Mouse (Mus musculus) small intestine, adult 2 months (tissue): Measurements from ENCODE around the gene Rasgrp1.

ENCODE experiments used
- CTCF ChIP-seq: fragments of 200-500 bp; IDR thresholded peaks from 2 replicates; pipeline ENCODE4 v1.5.1; 2012; ENCODE audit warnings: low read depth, mild to moderate bottlenecking, control low read depth, inconsistent platforms, low read length, moderate library complexity, mixed read lengths; ENCODE audit not compliant: insufficient replicate concordance, insufficient read length; ENCODE audit errors: extremely low read depth
- POLR2A ChIP-seq: fragments of 200-500 bp; IDR thresholded peaks from 2 replicates; pipeline ENCODE4 v1.6.1; 2012; ENCODE audit warnings: low read depth, mild to moderate bottlenecking, control low read depth, inconsistent platforms, low read length, moderate library complexity

DNA sequence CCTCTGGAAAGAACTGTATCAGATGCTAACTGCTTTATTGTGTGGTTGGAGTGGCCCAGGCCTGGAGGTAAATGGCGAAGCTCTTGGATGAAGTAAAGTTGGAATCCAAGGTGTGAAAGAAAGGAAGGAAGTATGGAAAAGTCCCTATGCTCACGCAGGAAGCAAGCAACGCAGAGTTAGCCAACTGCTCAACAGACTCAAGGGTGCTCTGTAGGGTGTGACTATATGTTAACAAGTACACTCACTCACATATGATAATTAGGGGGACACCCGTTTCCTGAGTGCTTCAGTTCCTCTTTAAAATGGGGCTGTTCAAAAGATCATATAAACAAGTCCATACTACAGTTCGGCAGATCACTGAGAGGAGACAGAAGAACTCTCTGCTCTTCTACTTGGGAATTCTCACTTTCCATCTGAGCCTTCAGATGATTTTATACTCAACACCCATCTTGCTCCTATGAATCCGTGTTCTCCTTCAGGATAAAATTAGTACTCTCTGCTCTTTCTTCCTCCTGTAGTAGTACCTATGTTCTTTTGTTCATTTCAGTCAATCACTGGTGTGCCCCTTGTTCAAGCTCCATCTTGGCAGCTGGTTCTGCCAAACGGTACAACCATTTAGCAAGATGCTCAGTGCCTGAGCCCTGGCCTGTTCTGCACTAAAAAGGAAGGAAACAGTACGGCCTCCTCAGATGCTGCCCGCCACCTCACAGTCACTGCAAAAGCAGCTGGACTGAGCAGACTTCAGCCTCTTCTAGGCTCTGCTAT lies 14.1 kb downstream of the Rasgrp1 start:
- no peak for TF ChIP-seq CTCF
- no peak for TF ChIP-seq POLR2A
